Mouse (Mus musculus) A20 (cell line): ENCODE results near the gene Oas1f.
"Not testable (repeated sequence)": the region's sequence is repeated elsewhere in the genome, so short reads cannot be mapped to it uniquely, and the experiment has no call there.

Experiments
- DNase-seq: peaks from one replicate; pipeline ENCODE4 v3.0.0-alpha.2; 2011; ENCODE audit warnings: low read depth, low spot score

Oas1f gene

DNA sequence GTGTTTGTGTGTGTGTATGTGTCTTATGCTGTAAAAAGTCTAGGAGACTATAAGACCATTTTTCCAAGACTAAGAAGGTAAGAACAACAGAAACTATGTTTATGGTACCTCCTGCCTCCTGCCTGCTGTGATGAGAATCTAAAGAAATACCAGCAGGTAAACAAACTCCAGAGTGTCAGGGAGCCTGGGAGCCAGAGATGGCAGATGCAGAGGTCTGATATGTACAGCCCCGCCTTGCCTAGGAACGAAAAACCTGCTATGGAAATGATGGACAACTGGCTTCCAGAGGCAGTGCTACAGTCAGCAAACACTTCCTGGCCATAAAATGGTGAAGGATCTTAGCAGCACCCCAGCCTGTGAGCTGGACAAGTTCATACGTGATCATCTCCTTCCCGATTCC, at the start of gene Oas1f:
Gene Oas1f (plus strand): TSS at position 301 of the 400 bp plus-strand sequence.
- no peak for DNase-seq

DNA sequence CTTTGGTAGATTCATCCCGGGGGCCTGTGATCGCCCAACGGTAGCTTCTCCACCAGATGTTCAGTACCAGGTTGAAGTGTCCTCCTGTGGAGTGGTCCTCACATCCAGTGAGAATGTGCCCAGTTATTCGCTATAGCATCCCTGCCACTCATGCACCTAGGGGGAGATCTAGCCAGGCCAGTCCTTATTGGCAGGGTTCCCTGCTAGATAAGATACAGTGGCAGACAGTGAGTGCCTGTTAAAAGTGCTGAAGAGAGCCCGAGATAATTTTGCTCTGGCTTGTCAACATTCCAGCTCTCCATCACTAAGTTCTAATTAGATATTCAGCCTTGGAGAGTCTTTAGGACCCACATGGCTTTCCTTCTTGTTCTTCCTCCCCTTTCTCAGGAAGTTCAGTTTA, 49.0 kb upstream of the Oas1f start:
- not testable (repeated sequence) for DNase-seq

DNA sequence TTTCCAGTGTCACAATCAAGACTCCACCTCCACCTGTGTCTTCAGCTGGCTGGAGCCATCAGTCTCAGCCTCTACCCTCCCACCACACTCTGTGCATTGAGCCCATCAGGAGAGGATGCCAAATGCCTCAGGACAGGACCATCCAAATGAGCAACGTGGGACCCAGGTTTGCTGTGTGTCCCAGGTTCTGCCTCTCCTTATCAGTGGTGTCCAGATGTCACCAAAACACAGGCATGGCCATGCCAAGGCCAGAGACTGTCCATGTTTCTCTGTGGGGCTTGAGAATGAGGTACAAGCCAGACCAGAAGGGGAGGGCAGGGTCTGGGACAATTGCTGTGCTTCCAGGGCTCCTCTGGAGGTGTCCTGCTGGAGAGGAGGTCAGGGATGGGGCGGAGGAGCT, 48.2 kb upstream of the Oas1f start:
- DNase-seq: not testable (repeated sequence)

DNA sequence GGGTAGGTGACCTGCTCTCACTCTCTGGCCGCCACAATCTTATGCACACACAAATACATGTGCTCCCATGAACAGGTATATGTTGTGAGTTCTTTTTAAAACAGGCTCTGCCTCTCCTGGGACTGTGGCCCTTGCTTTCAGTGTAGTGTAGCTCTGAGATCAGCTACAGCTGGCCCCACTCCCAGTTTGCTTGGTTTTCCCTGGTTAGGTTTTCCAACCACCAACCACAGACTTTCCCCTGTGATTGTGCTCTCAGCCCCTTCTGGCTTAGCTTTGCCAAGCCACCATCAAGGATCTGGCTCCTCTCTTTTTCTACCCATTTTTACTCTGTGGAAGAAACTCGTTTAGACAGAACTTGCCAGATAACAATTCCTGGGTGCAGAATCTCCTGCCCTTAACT, 43.6 kb upstream of the Oas1f start:
- no peak for DNase-seq

DNA sequence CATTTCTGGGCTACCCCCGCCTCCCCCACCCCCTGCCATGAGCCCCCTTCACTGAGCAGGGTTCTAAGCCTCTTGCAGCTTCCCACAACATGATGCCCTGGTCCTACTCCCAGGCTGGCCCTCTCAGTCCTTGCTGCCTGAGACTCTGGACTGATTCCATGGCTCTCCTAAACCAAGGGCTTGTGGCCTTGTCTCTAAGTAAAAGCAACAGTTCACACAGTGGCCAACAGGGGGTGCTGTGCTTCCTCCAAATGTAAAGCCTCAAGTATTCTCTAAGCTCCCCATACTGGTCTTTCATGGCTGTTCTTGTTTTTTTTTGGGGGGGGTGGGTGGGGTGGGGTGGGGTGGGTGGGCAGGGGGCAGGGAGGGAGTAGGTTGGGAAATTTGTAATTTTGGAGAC, 40.7 kb upstream of the Oas1f start:
- peak; percentile 70 for DNase-seq

DNA sequence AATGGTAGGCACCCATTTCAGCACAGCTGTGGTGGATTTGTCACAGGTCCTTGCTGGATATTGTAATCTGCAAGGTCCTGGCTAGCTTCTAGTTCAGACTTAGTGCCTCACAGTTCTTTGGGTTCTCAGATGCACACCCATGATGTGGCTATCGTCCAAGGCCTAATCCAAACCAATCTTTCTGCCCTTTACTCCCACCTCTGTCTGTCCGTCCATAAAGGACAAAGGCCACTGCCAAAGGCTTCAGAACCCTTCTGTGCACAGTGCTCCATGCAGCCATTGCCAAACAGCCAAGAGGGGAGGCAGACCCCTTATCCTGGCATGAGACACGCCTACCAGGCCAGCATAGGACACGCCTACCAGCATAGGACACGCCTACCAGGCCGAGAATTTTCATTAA, 38.0 kb upstream of the Oas1f start:
- no peak for DNase-seq

DNA sequence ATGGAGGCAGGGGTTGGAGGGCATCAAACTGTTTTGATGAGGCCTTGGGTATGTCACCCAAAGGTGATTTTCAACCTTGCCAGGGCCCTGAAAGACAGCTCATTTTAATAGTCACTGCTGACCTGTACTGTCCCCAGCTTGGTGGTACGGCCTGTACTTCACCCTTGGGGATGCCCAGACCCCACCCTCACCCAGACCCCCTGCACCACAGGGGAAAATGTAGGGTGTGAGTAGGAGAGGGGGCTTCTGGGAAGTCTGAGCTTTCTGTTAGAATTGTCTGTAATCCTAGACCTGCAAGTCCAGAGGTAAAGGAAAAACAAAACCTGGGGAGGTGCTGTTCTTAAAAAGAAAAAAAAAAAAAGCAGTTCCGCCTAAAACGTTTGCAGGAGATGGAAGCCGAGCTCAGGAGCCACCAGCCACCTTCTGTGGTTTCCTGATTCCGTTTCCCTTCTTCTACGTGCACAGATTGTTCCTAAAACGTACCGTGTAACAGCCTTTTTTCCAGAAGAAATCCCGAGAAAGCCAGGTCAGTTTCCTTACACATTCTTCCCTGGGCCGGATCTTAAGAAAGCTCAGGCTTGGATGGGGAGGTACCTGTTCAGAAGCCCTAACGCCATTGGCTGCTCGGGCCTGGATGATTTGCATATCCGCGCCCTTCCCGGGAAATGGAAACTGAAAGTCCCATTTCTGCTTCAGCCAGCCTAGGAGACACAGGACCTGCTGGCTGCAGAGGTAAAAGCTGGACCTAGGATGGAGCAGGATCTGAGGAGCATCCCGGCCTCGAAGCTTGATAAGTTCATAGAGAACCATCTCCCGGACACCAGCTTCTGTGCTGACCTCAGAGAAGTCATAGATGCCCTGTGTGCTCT, 35.0 kb upstream of the Oas1f start, which contains the start of gene Oas1c:
Gene Oas1c (minus strand): TSS at position 564 of the 869 bp plus-strand sequence.
- DNase-seq: peak; percentile 89

DNA sequence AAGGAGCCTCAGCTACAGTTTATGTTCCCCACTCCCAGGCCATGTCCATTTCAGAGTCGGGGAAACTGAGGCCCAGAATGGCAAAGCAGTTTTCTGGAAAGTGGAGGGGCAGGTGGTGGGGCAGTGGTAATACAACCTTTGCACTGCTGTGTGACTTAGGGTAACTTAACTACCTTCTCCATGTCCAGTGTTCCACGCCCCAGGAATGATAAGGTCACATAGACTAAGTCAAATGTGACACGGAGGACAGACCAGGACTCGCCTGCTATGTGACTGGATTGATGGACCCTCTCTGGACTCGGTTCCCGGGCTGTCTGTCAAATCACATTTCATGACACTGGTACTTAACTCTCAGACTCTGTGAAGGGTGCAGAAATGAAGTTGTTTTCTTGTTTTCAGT, 34.1 kb upstream of the Oas1f start:
- DNase-seq: peak; percentile 21

DNA sequence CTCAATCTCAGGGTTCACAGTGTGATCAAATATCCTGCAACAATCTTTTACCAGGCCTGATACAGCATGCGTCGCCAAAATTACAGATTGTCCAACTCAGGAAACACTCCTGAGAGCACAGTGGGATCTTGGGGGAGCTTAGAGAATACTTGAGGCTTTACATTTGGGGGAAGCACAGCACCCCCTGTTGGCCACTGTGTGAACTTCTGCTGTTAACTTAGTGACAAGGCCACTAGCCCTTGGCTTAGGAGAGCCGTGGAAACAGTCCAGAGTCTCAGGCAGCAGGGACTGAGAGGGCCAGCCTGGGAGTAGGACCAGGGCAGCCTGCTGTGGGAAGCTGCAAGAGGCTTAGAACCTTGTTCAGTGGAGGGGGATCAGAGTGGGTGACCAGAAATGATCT, 31.2 kb upstream of the Oas1f start:
- peak; percentile 67 for DNase-seq

DNA sequence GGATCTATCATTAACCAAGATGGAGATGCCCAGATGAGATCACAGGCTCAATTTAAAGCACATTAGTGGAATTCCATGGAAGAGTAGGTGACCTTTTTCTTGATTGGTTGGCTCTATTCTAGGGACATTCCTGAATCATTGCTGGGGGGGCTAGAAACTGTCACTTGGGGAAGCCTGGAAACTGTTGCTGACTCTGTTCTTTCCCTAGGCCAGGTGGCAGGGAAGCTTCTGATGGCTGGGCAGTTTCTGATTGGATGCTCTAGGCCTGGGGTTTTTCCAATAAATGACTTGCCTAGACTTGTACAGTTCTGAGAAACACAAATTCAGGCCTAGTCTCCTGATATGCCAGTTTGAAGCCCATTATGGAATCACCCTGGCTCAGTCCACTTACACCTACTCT, 28.2 kb upstream of the Oas1f start:
- no peak for DNase-seq

DNA sequence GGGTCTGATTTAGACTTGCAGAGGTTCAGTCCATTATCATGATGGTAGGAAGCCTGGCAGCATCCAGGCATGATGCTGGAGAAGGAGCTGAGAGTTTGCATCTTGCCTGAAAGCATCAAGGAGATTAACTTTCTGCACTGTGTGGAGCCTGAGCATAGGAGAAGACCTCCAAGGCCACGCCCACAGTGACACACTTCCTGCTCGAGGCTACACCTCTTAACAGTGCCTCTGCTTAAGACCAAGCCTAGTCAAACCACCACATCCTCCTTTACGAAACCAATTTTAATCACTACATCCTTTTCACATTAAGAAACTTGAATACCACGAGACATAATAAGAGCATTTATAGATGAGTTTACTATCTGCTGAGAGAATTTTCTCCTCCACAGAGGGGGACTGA, 16.1 kb upstream of the Oas1f start:
- DNase-seq: peak; percentile 45

DNA sequence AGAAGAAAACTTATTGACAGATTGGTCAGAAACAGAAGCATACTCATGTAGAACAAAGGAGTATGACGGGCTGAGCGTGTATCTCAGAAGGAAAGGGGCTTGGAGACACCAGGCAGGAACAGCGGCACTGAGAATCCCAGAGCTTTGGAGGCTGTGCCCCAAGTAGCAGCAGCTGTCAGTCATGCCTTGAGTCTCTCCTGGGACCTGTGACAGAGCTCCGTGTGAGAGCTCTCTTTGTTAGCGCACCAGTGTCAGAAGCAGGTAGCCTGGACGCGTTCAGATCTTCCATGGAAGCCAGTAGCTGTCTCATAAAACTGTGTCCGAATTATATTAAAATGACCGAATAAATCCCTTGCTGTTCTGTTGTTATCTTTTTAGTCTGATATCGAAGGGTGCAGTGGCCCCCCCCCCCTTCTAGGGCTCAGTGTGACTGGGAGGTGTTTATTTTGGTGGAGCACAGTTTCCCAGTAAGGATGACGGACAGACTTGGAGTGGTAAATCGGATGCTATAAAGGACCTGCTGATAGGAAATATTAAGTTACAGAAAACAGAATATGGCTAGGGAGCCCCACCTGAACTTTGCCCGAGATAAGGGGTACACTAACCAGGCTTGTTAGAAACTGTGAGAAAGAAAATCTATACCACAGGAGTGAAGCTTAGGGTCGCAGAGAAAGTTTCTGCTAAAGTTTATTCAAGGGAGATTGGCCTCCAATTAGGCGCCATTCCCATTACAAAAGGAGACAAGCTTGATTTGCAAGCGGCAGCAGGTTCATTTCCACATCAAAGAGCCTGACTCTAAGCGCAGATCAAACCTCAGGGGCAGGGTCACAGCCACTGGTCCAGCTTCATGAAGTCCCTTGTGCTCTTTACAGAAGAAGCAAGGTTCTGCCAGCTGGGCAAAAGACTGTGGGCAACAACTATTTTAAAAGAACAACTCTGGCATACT, 13.6 kb upstream of the Oas1f start:
- DNase-seq: no peak

DNA sequence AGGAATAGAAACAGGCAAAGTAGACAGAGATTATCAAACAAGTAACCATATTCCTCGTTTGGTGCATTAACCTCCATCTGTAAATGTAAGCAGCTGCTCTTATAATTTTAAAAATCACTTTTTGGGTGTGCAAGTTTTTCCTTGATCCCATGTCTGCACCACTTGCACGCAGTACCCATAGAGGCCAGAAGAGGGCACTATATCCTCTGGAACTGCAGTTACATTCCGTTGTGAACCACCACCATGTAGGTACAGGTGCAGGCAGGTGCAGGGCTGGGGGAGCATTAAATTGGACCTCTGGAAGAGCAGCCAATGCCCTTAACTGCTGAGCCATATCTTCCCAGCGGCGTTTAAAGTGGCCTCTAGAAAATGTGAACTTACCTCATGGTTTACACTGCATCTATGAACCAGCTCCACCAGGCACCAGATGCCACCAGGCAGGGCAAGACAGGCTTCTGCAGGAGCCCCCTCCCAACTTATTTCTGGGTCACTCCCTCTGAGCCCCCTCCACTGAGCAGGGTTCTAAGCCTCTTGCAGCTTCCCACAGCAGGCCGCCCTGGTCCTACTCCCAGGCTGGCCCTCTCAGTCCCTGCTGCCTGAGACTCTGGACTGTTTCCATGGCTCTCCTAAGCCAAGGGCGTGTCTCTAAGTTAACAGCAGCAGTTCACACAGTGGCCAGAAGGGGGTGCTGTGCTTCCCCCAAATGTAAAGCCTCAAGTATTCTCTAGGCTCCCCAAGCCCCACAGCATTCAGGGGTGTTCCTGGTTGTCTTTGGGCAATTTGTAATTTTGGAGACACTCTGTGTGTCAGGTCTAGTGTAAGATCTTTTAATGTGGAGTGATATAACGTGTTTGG, 10.2 kb upstream of the Oas1f start:
- DNase-seq: peak; percentile 69

DNA sequence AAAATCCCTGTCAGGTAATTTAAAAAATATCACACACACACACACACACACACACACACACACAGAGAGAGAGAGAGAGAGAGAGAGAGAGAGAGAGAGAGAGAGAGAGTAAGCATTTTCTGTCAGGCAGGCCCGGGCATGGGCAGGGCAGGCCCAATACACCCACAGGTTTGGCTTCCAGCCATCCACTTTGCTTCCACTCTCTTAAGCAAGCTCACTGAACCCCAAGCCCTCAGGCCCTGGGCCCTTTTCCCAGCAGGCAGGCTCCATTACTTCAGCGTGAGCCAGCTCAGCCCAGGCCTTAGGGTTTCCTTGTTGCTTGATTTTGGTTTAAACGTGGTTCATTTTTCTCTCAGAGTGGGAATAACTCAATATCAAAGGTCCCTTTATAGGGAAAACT, 2.5 kb upstream of the Oas1f start:
- DNase-seq: no peak

DNA sequence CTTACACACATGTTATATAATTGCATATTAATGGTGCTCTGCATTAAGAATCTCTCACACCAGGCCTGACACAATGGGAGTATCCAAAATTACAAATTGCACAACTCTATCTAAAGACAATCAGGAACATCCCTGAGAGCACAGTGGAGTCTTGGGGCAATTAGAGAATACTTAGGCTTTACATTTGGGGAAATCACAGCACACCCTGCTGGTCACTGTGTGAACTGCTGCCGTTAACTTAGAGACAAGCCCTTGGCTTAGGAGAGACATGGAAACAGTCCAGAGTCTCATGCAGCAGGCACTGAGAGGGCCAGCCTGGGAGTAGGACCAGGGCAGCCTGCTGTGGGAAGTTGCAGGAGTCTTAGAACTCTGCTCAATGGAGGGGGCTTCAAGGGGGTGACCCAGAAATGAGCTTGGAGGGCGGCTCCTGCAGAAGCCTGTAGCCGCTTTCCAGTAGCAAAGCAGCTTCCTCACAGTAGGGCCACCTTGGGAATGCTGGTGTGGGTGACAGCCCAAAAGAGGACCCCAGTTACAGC, 2.5 kb downstream of the Oas1f start:
- peak; percentile 51 for DNase-seq

DNA sequence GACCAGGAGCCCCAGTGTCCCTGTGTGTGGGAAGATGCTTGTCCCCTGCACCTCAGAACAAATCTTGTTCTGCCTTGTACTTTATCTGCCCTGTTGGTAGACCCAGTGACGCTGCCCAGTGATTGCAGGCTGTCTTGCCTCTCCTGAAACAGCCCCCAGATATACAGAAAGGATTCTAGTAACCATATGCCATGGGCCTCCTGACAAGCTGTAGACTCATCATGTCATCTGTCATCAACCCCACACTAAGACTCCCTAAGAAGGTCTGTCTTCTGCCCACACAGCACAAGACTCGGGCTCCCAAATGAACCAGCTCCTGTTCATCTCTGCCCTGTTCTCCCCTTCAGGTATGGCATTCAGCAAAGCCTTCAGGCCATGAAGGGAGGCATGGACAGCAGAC, 12.1 kb downstream of the Oas1f start:
- no peak for DNase-seq

DNA sequence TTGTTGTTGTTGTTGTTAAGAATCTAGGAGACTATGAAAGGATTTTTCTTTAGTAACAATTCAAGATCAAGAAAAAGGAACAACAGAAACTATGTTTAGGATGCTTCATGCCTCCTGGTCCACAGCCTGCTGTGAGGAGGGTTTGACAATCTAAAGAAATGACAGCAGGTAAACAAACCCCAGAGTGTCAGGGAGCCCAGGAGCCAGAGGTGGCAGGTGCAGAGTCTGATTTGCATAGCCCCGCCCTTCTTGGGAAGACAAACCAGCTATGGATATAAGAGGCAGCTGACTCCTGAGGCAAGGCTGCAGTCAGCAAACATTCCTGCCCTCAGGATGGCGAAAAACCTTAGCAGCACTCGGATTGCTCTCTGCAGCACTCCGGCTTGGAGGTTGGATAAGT, 14.0 kb downstream of the Oas1f start, which contains the start of gene Oas1h:
Gene Oas1h (plus strand): TSS at position 301 of the 400 bp plus-strand sequence.
- DNase-seq: no peak

DNA sequence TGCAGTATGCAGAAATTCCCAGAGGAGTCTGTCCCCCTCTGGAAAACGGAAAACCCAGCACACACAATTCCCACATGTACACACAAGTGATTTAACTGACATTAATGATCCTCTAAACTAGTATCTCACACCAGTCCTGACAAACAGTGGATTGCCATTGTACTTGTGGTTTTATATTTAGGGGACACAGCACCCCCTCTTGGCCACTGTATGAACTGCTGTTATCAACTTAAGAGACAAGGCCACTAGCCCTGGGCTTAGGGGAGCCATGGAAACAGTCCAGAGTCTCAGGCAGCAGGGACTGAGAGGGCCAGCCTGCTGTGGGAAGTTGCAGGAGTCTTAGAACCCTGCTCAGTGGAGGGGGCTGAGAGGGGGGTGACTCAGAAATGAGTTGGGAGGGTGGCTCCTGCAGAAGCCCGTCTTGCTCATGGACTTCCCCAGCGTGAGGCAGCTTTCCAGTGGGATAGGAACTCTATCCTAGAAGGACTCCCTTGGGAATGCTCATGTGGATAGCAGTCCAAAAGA, 18.2 kb downstream of the Oas1f start:
- peak; percentile 67 for DNase-seq

DNA sequence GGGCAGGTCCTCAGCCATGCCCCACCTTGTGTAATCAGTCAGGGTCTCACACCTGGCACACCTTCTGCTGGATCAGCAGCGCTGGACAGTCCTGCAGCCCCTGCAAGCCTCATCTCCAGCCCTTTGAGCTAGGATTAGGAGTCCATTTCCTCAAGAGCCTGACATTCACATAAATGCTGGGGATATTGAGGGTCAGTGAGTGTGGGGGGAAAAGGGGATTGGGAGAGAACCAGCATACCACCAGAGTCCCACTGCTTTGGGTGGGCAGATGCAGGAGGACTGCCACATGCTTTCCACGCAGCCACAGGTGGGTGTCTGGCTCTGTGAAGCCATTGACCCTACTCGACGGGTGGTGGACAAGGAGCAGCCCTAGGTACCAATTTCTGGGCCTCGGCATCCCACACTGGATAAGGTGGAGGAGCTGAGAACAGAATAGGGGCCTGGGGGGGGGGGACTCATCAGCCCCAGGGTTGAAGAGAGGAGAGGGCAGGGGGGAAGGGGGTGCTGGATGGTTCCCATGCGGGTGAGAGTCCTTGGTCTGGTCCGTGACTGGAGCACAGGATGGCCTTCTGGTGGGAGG, 22.4 kb downstream of the Oas1f start:
- no peak for DNase-seq

DNA sequence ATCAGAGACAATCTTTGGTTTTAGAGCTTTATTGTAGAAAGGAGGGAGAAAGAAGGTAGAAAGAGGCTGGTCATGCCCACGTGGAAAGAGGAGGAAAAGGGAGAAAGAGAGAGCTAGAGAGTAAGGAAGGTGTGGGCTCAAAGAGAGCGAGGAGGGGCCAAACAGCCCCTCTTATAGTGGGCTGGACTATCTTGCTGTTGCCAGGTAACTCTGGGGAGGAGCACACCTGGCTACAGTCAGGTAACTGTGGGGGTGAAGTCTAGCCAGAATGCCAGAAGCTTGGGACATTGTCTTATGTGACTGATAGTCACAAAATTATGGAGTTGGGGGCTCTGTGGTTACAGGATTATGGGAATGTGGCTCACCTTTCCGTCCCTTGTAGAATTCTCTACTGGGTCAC, 22.9 kb downstream of the Oas1f start:
- no peak for DNase-seq

DNA sequence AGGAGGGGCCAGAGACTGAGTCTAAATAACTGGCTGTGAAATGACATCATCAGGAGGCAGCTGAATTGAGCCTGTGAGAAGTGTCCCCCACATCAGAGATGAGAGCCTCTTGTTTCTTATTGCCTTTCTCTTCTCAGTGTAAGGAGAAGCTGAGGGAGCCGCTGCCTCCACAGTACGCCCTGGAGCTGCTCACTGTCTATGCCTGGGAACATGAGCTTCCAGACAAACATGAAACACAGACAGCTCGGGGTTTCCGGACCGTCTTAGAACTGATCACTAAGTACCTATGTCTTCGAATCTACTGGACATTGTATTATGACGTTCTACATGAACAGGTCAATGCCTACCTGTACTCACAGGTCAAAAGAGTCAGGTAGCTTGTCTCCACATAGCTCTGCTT, 23.6 kb downstream of the Oas1f start:
- DNase-seq: no peak
